Mouse (Mus musculus) gastrocnemius, postnatal 10 days (tissue): ENCODE data around the gene Leng9. TPM values are rescaled to one million over a fixed set of nuclear protein-coding genes. Genes with fewer than 3 reads are reported as not detected.

Experiments
- DNase-seq: peaks from one replicate; pipeline ENCODE4 v3.0.0; 2021; ENCODE audit warnings: mixed read lengths
- total RNA-seq, 2 experiments: library from RNA; stranded (reverse); gene quantifications; 2 replicates each; pipeline ENCODE4 v1.2.3; 2021

Gene Leng9
- total RNA-seq, 2 experiments from 2014 or later = 2.3 to 3.2 TPM

- no peak for DNase-seq
Observed at GRCm38 (mm10) chr7:4124315-4124759, 25.8 kb downstream of the Leng9 start.

- DNase-seq = peak; percentile 69
Observed at GRCm38 (mm10) chr7:4123732-4124131, 26.4 kb downstream of the Leng9 start.

- no peak for DNase-seq
Observed at GRCm38 (mm10) chr7:4122783-4123182, 27.4 kb downstream of the Leng9 start.

GRCm38 (mm10) chr7:4122076-4122768 is 28.0 kb downstream of the Leng9 start:
- no peak for DNase-seq

GRCm38 (mm10) chr7:4119976-4120921 is 29.9 kb downstream of the Leng9 start:
- DNase-seq = no peak

- DNase-seq = no peak
Observed at GRCm38 (mm10) chr7:4119344-4119902, 30.8 kb downstream of the Leng9 start, which contains the start of gene Ttyh1. TSS of gene Ttyh1 (plus strand) at chr7:4119408.

- DNase-seq = no peak
Observed at GRCm38 (mm10) chr7:4117050-4117814, 32.9 kb downstream of the Leng9 start.

- no peak for DNase-seq
Observed at GRCm38 (mm10) chr7:4111766-4112165, 38.4 kb downstream of the Leng9 start.

- no peak for DNase-seq
Observed at GRCm38 (mm10) chr7:4103411-4103810, 46.8 kb downstream of the Leng9 start.

- no peak for DNase-seq
Observed at GRCm38 (mm10) chr7:4101144-4101543, 49.0 kb downstream of the Leng9 start.

- DNase-seq = no peak
Observed at GRCm38 (mm10) chr7:4098832-4099231, 51.3 kb downstream of the Leng9 start.

GRCm38 (mm10) chr7:4098301-4098700 is 51.9 kb downstream of the Leng9 start:
- no peak for DNase-seq

Other genes with a start within 250 kb of the Leng9 start
- under 1 TPM; 0.11 to 0.21 TPM for gene Lilra6, start 234.9 kb downstream of the Leng9 start, total RNA-seq
- under 1 TPM; 0.16 to 0.41 TPM for gene Lair1, start 87.2 kb downstream of the Leng9 start, total RNA-seq
- gene Ttyh1, start 31.0 kb downstream of the Leng9 start, total RNA-seq = 1 to 10 TPM; 4.7 to 5.3 TPM
- gene Leng8, start 13.3 kb downstream of the Leng9 start, total RNA-seq = 10 to 100 TPM; 31.7 to 62.1 TPM
- gene Cdc42ep5, start 14.5 kb upstream of the Leng9 start, total RNA-seq = 10 to 100 TPM; 10.2 to 12.4 TPM
- not detected for gene Lilra5, start 87.4 kb upstream of the Leng9 start, total RNA-seq
- gene Ncr1, start 187.3 kb upstream of the Leng9 start, total RNA-seq = not detected
- under 1 TPM in 1 of 2 experiments, not detected in 1; 0.20 TPM for gene Gp6, start 247.4 kb upstream of the Leng9 start, total RNA-seq